Mouse (Mus musculus): ENCODE data around the gene Pax9. TPM values are rescaled to one million over a fixed set of nuclear protein-coding genes. Genes with fewer than 3 reads are reported as not detected.

Pax9 gene
- polyA plus RNA-seq, 1 experiment: 16.8 TPM

DNA sequence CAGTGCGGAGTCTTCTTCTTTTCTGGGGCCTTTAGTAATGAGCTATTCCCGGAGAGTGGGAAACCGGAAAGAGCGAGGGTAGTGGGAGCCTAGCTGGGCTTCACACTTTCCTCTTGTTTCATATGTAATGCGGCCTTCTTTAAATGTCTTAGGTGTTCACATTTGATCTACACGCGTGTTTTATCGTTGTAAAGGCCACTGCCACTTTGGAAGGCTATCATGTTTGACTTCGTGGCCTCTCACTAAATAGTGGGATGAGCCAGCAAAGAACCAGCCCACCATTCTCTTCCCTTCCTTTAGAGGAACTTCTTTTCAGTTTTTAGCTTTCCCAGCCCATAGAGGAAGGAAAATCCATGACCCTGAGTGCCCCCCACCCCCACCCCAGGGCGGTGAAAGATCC lies 2.2 kb upstream of the Pax9 start:
- DNase-seq: no peak
- WGBS: 7% methylated on average over 10 of the region's 10 CpGs
- no peak overlapping the region for H3K4me3 ChIP-seq (replicated peaks; ENCODE audit: extremely low read depth, low read depth, low read length)
- H3K4me1 ChIP-seq (ENCODE audit: control insufficient read depth, insufficient read depth, low read length): no peaks in the 10 kb centered on the region
- TF ChIP-seq CTCF (IDR thresholded peaks at IDR 0.05; ENCODE audit: insufficient read depth, low read length) (no peak), POLR2A (IDR thresholded peaks at IDR 0.05; ENCODE audit: borderline replicate concordance, extremely low read depth, low read depth, low read length) (no peak)

DNA sequence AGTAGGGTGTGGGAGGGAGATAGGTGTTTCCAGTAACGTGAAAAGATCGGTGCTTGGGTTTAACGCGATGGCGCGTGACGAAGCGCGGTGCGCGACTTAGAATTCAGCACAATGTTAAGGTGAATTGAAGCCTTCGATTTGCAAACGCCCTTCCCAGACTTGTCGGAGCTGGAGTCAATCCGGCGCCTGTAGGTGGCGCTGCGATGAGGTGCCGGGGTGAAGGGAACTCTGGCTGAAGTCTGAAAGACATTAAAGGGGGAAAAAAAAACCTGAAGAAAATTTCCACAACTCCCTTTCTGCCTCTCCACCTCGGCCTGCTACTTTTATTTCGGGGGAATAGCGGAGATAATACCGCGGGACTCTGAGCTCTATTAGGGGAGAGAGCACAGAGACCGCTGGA lies 1.8 kb upstream of the Pax9 start:
- H3K4me1 ChIP-seq (ENCODE audit: control insufficient read depth, insufficient read depth, low read length): no peaks in the 10 kb centered on the region
- H3K4me3 ChIP-seq (replicated peaks; ENCODE audit: extremely low read depth, low read depth, low read length): no peak overlapping the region
- DNase-seq: peak; percentile 15
- WGBS: 3% methylated on average over 25 of the region's 25 CpGs
- no peak for TF ChIP-seq POLR2A (IDR thresholded peaks at IDR 0.05; ENCODE audit: borderline replicate concordance, extremely low read depth, low read depth, low read length)
- TF ChIP-seq CTCF (IDR thresholded peaks at IDR 0.05; ENCODE audit: insufficient read depth, low read length): no peak

DNA sequence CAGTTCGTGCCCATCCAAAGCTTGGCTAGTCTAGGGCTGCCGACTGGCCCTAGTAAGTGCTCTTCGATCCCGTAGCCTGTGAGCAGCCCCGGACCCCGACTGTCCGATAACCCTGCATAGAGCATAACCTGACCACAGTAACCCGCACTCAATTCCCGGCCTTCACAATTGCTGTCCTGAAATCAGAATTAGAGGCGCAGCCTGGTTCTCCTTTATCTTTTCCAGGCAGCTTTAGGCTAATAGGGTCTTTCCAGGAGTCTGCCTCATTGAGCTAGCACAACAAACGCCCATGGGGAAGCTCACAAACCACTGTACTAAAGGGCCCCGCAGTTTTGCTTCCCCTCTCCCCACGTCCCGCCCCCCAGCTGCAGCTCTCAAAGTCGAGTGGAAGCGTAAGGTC lies 1.2 kb upstream of the Pax9 start:
- 10% methylated on average over 16 of the region's 16 CpGs for WGBS
- DNase-seq: no peak
- Histone ChIP-seq H3K4me3 (replicated peaks; ENCODE audit: extremely low read depth, low read depth, low read length) (no peak overlapping the region), H3K4me1 (ENCODE audit: control insufficient read depth, insufficient read depth, low read length) (no peaks in the 10 kb centered on the region; the same call in 1 of the 2 replicates)
- TF ChIP-seq CTCF (IDR thresholded peaks at IDR 0.05; ENCODE audit: insufficient read depth, low read length) (no peak), POLR2A (IDR thresholded peaks at IDR 0.05; ENCODE audit: borderline replicate concordance, extremely low read depth, low read depth, low read length) (no peak)

DNA sequence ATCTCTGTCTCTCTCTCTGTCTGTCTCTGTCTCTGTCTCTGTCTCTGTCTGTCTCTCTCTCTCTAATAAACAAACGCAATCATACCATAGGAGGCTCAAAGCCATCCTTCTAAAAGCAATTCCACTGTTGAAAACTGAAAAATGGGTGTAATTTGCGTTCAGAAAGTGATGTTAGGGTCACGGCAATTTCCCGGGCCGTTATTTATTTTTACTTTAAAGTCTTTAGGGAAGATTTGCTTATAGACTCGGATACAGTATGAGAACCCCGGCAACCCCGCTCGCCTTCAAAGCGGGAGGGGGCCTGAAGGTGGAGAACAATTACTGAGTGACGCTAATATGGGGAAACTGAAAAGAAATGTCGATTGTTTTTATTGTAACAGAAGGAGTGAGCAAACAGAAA lies 566 bp upstream of the Pax9 start:
- 6% methylated on average over 12 of the region's 12 CpGs for WGBS
- Histone ChIP-seq H3K4me3 (replicated peaks; ENCODE audit: extremely low read depth, low read depth, low read length) (no peak overlapping the region), H3K4me1 (ENCODE audit: control insufficient read depth, insufficient read depth, low read length) (peaks cover 3% of the 10 kb centered on the region)
- TF ChIP-seq CTCF (IDR thresholded peaks at IDR 0.05; ENCODE audit: insufficient read depth, low read length) (no peak), POLR2A (IDR thresholded peaks at IDR 0.05; ENCODE audit: borderline replicate concordance, extremely low read depth, low read depth, low read length) (no peak)
- DNase-seq: no peak

GRCm38 (mm10) chr12:56692536-56692935 lies 969 bp downstream of the Pax9 start:
- no peak for TF ChIP-seq CTCF (IDR thresholded peaks at IDR 0.05; ENCODE audit: insufficient read depth, low read length)
- 13% methylated on average over 19 of the region's 19 CpGs for WGBS
- H3K4me3 ChIP-seq (replicated peaks; ENCODE audit: extremely low read depth, low read depth, low read length): no peak overlapping the region

GRCm38 (mm10) chr12:56693411-56694098 lies 2.0 kb downstream of the Pax9 start:
- Histone ChIP-seq H3K4me3 (replicated peaks; ENCODE audit: extremely low read depth, low read depth, low read length) (no peak overlapping the region), H3K4me1 (ENCODE audit: control insufficient read depth, insufficient read depth, low read length) (peaks cover 6% of the 10 kb centered on the region)
- DNase-seq: no peak
- 17% methylated on average over 14 of the region's 14 CpGs for WGBS
- no peak for TF ChIP-seq POLR2A (IDR thresholded peaks at IDR 0.05; ENCODE audit: borderline replicate concordance, extremely low read depth, low read depth, low read length)
- no peak for TF ChIP-seq CTCF (IDR thresholded peaks at IDR 0.05; ENCODE audit: insufficient read depth, low read length)

More at GRCm38 (mm10) chr12:56692536-56692935, 969 bp downstream of the Pax9 start:
- peaks cover 6% of the 10 kb centered on the region for H3K4me1 ChIP-seq (ENCODE audit: control insufficient read depth, insufficient read depth, low read length)
- DNase-seq: no peak

- TF ChIP-seq CTCF (IDR thresholded peaks at IDR 0.05; ENCODE audit: insufficient read depth, low read length) (no peak), POLR2A (IDR thresholded peaks at IDR 0.05; ENCODE audit: borderline replicate concordance, extremely low read depth, low read depth, low read length) (no peak)
- DNase-seq: no peak
- H3K4me3 ChIP-seq (replicated peaks; ENCODE audit: extremely low read depth, low read depth, low read length): no peak overlapping the region
- WGBS: 6% methylated on average over 14 of the region's 14 CpGs
- H3K4me1 ChIP-seq (ENCODE audit: control insufficient read depth, insufficient read depth, low read length): peaks cover 6% of the 10 kb centered on the region
These were observed 2.8 kb downstream of the Pax9 start for GRCm38 (mm10) chr12:56694361-56694760.

DNA sequence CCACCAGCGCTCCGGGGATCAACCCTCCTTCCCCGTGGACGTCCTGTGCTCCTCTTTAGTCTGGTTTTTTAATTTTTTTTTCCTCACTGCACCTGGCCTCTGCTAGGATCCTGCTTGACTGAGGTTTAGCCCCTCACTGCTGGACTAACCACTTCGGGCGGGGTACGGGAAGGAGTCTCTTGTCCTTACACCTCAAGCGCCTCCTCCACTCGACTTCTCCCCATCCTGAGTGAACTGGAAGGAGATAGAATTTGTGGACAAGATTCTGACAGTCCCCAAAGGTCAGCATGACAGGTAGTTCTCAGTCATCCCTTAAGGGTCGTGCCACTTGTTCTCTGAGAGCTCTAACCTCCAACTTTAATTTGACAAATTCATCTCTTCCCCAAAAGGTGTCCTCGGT lies 3.4 kb downstream of the Pax9 start:
- Histone ChIP-seq H3K4me3 (replicated peaks; ENCODE audit: extremely low read depth, low read depth, low read length) (no peak overlapping the region), H3K4me1 (ENCODE audit: control insufficient read depth, insufficient read depth, low read length) (peaks cover 6% of the 10 kb centered on the region)
- WGBS: 4% methylated on average over 11 of the region's 11 CpGs
- no peak for DNase-seq
- TF ChIP-seq POLR2A (IDR thresholded peaks at IDR 0.05; ENCODE audit: borderline replicate concordance, extremely low read depth, low read depth, low read length) (no peak), CTCF (IDR thresholded peaks at IDR 0.05; ENCODE audit: insufficient read depth, low read length) (no peak)

GRCm38 (mm10) chr12:56695358-56696173 lies 4.0 kb downstream of the Pax9 start:
- peaks cover 6% of the 10 kb centered on the region for H3K4me1 ChIP-seq (ENCODE audit: control insufficient read depth, insufficient read depth, low read length)
- H3K4me3 ChIP-seq (replicated peaks; ENCODE audit: extremely low read depth, low read depth, low read length): peak overlapping the region; percentile 45
- no peak for TF ChIP-seq POLR2A (IDR thresholded peaks at IDR 0.05; ENCODE audit: borderline replicate concordance, extremely low read depth, low read depth, low read length)
- no peak for TF ChIP-seq CTCF (IDR thresholded peaks at IDR 0.05; ENCODE audit: insufficient read depth, low read length)
- peak; percentile 63 for DNase-seq
- 1% methylated on average over 41 of the region's 41 CpGs for WGBS

All from lung, adult 2 months (tissue).